Mouse (Mus musculus): ENCODE measurements at regions not wholly inside any gene's neighbourhood (a gene's known extent, or its start where the extent isn't known, plus 50 kb on each side); places are given as distances from the start of the nearest gene placed in this dataset.

- DNase-seq (ENCODE audit: extremely low spot score, low read depth, low spot score): no peak
These were observed 213.3 kb downstream of the Galc start for GRCm38 (mm10) chr12:98045784-98046458.

GRCm38 (mm10) chr12:98043436-98043835 lies 215.8 kb downstream of the Galc start:
- no peak for DNase-seq (ENCODE audit: extremely low spot score, low read depth, low spot score)

GRCm38 (mm10) chr12:98039677-98040076 lies 219.6 kb downstream of the Galc start:
- DNase-seq (ENCODE audit: extremely low spot score, low read depth, low spot score): no peak

- DNase-seq (ENCODE audit: extremely low spot score, low read depth, low spot score): no peak
These were observed 235.6 kb downstream of the Galc start for GRCm38 (mm10) chr12:98023655-98024054.

- no peak for DNase-seq (ENCODE audit: extremely low spot score, low read depth, low spot score)
These were observed 244.5 kb downstream of the Galc start for GRCm38 (mm10) chr12:98014607-98015278.

GRCm38 (mm10) chr12:98009175-98009574 lies 250.1 kb downstream of the Galc start:
- DNase-seq (ENCODE audit: extremely low spot score, low read depth, low spot score): no peak

- DNase-seq (ENCODE audit: extremely low spot score, low read depth, low spot score): no peak
These were observed 253.4 kb downstream of the Galc start for GRCm38 (mm10) chr12:98005671-98006469.

- DNase-seq (ENCODE audit: extremely low spot score, low read depth, low spot score): no peak
These were observed 257.0 kb downstream of the Galc start for GRCm38 (mm10) chr12:98002217-98002616.

- DNase-seq (ENCODE audit: extremely low spot score, low read depth, low spot score): no peak
These were observed 264.4 kb downstream of the Galc start for GRCm38 (mm10) chr12:97994884-97995283.

GRCm38 (mm10) chr12:97993937-97994336 lies 265.3 kb downstream of the Galc start:
- DNase-seq (ENCODE audit: extremely low spot score, low read depth, low spot score): no peak

GRCm38 (mm10) chr12:97983390-97983789 lies 275.9 kb downstream of the Galc start:
- DNase-seq (ENCODE audit: extremely low spot score, low read depth, low spot score): no peak

GRCm38 (mm10) chr12:97978668-97979067 lies 280.6 kb downstream of the Galc start:
- no peak for DNase-seq (ENCODE audit: extremely low spot score, low read depth, low spot score)

- no peak for DNase-seq (ENCODE audit: extremely low spot score, low read depth, low spot score)
These were observed 281.0 kb downstream of the Galc start for GRCm38 (mm10) chr12:97978178-97978651.

GRCm38 (mm10) chr12:97977633-97978032 lies 281.6 kb downstream of the Galc start:
- DNase-seq (ENCODE audit: extremely low spot score, low read depth, low spot score): no peak

GRCm38 (mm10) chr12:97973909-97974510 lies 285.2 kb downstream of the Galc start:
- DNase-seq (ENCODE audit: extremely low spot score, low read depth, low spot score): no peak

GRCm38 (mm10) chr12:97957201-97957600 lies 302.1 kb downstream of the Galc start:
- DNase-seq (ENCODE audit: extremely low spot score, low read depth, low spot score): no peak

- DNase-seq (ENCODE audit: extremely low spot score, low read depth, low spot score): no peak
These were observed 305.9 kb downstream of the Galc start for GRCm38 (mm10) chr12:97953336-97953735.

GRCm38 (mm10) chr12:97952204-97952603 lies 307.1 kb downstream of the Galc start:
- no peak for DNase-seq (ENCODE audit: extremely low spot score, low read depth, low spot score)

- DNase-seq (ENCODE audit: extremely low spot score, low read depth, low spot score): no peak
These were observed 309.2 kb downstream of the Galc start for GRCm38 (mm10) chr12:97950072-97950471.

GRCm38 (mm10) chr12:97947421-97947820 lies 311.8 kb downstream of the Galc start:
- no peak for DNase-seq (ENCODE audit: extremely low spot score, low read depth, low spot score)

- DNase-seq (ENCODE audit: extremely low spot score, low read depth, low spot score): no peak
These were observed 320.9 kb downstream of the Galc start for GRCm38 (mm10) chr12:97938361-97938760.
